Mouse (Mus musculus): Measurements from ENCODE around the gene Ccdc106. TPM values are rescaled to one million over a fixed set of nuclear protein-coding genes. Genes with fewer than 3 reads are reported as not detected.
A peak's percentile ranks its signal among the peaks of the same experiment; 100 is the strongest.

Ccdc106 gene
- polyA plus RNA-seq, 1 experiment: 0.34 TPM

DNA sequence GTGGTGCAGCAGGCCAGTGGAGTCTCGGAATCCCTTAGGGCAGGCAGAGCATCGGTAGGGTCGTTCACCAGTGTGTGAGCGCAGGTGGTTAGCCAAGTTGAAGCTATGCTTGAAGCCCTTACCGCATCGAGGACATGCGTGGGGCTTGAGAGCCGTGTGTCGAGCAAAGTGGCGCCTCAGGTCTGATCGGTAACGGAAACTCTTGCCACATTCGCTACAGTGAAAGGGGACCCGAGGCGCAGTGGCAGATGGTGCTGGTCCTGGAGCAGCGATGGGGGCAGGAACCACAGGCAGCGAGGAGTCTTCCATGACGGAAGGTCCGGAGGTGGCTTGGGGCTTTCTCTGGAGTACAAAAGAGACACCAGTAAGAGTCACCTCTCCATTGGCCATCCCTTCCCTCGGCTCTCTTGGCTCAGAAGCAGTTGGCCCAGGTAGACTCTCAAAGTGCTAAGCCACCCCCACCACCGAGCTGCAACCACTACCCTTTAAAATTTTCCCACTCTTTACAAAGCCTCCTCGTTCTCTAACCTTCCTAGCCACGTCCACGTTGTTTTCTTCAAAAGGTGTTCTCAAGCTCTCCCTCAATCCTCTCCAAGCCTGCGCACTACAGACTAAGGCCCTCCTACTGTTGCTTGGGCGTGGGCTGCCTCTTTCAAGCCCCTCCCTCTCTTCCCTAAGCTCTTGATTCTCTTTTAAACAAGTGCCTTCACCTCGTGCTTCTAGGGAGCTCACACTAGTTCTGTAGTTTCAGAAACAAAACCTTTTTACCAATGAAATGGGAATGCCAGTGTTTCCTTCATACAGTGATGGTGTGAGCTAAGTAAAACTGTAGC lies 7.5 kb upstream of the Ccdc106 start:
- peaks cover 11% of the 10 kb centered on the region for H3K79me2 ChIP-seq (ENCODE audit: control insufficient read depth, insufficient read depth)
- no peak overlapping the region for H3ac ChIP-seq (ENCODE audit: control insufficient read depth, insufficient read length, low read depth)
- no peaks in the 10 kb centered on the region for H3K27me3 ChIP-seq (ENCODE audit: control insufficient read depth, insufficient read depth, insufficient read length)
- peaks cover 43% of the 10 kb centered on the region for H3K36me3 ChIP-seq (ENCODE audit: control insufficient read depth, insufficient read depth)
- no peak overlapping the region for H3K4me3 ChIP-seq (ENCODE audit: insufficient read depth, poor library complexity, severe bottlenecking)
- no peak for TF ChIP-seq CTCF (IDR thresholded peaks at IDR 0.05; ENCODE audit: control insufficient read depth, insufficient read depth, insufficient read length)
- TF ChIP-seq MYOD1 (IDR thresholded peaks at IDR 0.05; ENCODE audit: control insufficient read depth, insufficient read length, low read depth): no peak
- no peak for TF ChIP-seq MYOG (IDR thresholded peaks at IDR 0.05; ENCODE audit: control insufficient read depth, extremely low read depth, insufficient read length)
- no peak for TF ChIP-seq FOSL1 (IDR thresholded peaks at IDR 0.05; ENCODE audit: insufficient read depth, low read length, poor library complexity, severe bottlenecking)
- TF ChIP-seq MAX (IDR thresholded peaks at IDR 0.05): no peak
- no peak for TF ChIP-seq USF1 (IDR thresholded peaks at IDR 0.05; ENCODE audit: low read depth)
- TF ChIP-seq CEBPB (IDR thresholded peaks at IDR 0.05; ENCODE audit: low read depth): no peak
- peaks cover 4% of the 10 kb centered on the region for H3K79me3 ChIP-seq (ENCODE audit: low read depth)

GRCm38 (mm10) chr7:5014251-5015117 lies 5.9 kb upstream of the Ccdc106 start, which contains the start of the genes Zfp524 and Fiz1:
TSS of gene Zfp524 (plus strand) at chr7:5014415.
TSS of gene Fiz1 (minus strand) at chr7:5014697.
- peaks cover 6% of the 10 kb centered on the region for H3K79me3 ChIP-seq (ENCODE audit: low read depth)
- peak within 1 kb of the TSS; percentile 98 for H3ac ChIP-seq (ENCODE audit: control insufficient read depth, insufficient read length, low read depth)
- H3K79me2 ChIP-seq (ENCODE audit: control insufficient read depth, insufficient read depth): peaks cover 18% of the 10 kb centered on the region
- peak within 1 kb of the TSS; percentile 68 for H3K4me3 ChIP-seq (ENCODE audit: insufficient read depth, poor library complexity, severe bottlenecking)
- H3K27me3 ChIP-seq (ENCODE audit: control insufficient read depth, insufficient read depth, insufficient read length): no peaks in the 10 kb centered on the region
- peaks cover 33% of the 10 kb centered on the region for H3K36me3 ChIP-seq (ENCODE audit: control insufficient read depth, insufficient read depth)
- no peak for TF ChIP-seq CEBPB (IDR thresholded peaks at IDR 0.05; ENCODE audit: low read depth)
- no peak for TF ChIP-seq MAX (IDR thresholded peaks at IDR 0.05)
- TF ChIP-seq MYOG (IDR thresholded peaks at IDR 0.05; ENCODE audit: control insufficient read depth, extremely low read depth, insufficient read length): no peak
- no peak for TF ChIP-seq MYOD1 (IDR thresholded peaks at IDR 0.05; ENCODE audit: control insufficient read depth, insufficient read length, low read depth)
- TF ChIP-seq USF1 (IDR thresholded peaks at IDR 0.05; ENCODE audit: low read depth): no peak
- no peak for TF ChIP-seq FOSL1 (IDR thresholded peaks at IDR 0.05; ENCODE audit: insufficient read depth, low read length, poor library complexity, severe bottlenecking)
- TF ChIP-seq CTCF (IDR thresholded peaks at IDR 0.05; ENCODE audit: control insufficient read depth, insufficient read depth, insufficient read length): no peak

GRCm38 (mm10) chr7:5015118-5016001 lies 5.0 kb upstream of the Ccdc106 start, which contains the start of gene Gm44973:
TSS of gene Gm44973 (plus strand) at chr7:5015496.
- Histone ChIP-seq H3K79me3 (ENCODE audit: low read depth) (peaks cover 6% of the 10 kb centered on the region), H3K4me3 (ENCODE audit: insufficient read depth, poor library complexity, severe bottlenecking) (peak within 1 kb of the TSS; percentile 68), H3K27me3 (ENCODE audit: control insufficient read depth, insufficient read depth, insufficient read length) (no peaks in the 10 kb centered on the region), H3K79me2 (ENCODE audit: control insufficient read depth, insufficient read depth) (peaks cover 18% of the 10 kb centered on the region), H3ac (ENCODE audit: control insufficient read depth, insufficient read length, low read depth) (peak within 1 kb of the TSS; percentile 98), H3K36me3 (ENCODE audit: control insufficient read depth, insufficient read depth) (peaks cover 29% of the 10 kb centered on the region)
- no peak for TF ChIP-seq MYOG (IDR thresholded peaks at IDR 0.05; ENCODE audit: control insufficient read depth, extremely low read depth, insufficient read length)
- no peak for TF ChIP-seq CEBPB (IDR thresholded peaks at IDR 0.05; ENCODE audit: low read depth)
- peak; percentile 28 for TF ChIP-seq MAX (IDR thresholded peaks at IDR 0.05)
- TF ChIP-seq FOSL1 (IDR thresholded peaks at IDR 0.05; ENCODE audit: insufficient read depth, low read length, poor library complexity, severe bottlenecking): no peak
- no peak for TF ChIP-seq CTCF (IDR thresholded peaks at IDR 0.05; ENCODE audit: control insufficient read depth, insufficient read depth, insufficient read length)
- TF ChIP-seq MYOD1 (IDR thresholded peaks at IDR 0.05; ENCODE audit: control insufficient read depth, insufficient read length, low read depth): no peak
- no peak for TF ChIP-seq USF1 (IDR thresholded peaks at IDR 0.05; ENCODE audit: low read depth)

GRCm38 (mm10) chr7:5016057-5016456 lies 4.3 kb upstream of the Ccdc106 start:
- peaks cover 24% of the 10 kb centered on the region for H3K36me3 ChIP-seq (ENCODE audit: control insufficient read depth, insufficient read depth)
- peak overlapping the region; percentile 68 for H3K4me3 ChIP-seq (ENCODE audit: insufficient read depth, poor library complexity, severe bottlenecking)
- no peaks in the 10 kb centered on the region for H3K27me3 ChIP-seq (ENCODE audit: control insufficient read depth, insufficient read depth, insufficient read length)
- TF ChIP-seq MYOG (IDR thresholded peaks at IDR 0.05; ENCODE audit: control insufficient read depth, extremely low read depth, insufficient read length) (no peak), CTCF (IDR thresholded peaks at IDR 0.05; ENCODE audit: control insufficient read depth, insufficient read depth, insufficient read length) (no peak)
- peak overlapping the region; percentile 35 for H3ac ChIP-seq (ENCODE audit: control insufficient read depth, insufficient read length, low read depth)
- H3K79me2 ChIP-seq (ENCODE audit: control insufficient read depth, insufficient read depth): peaks cover 24% of the 10 kb centered on the region
- H3K79me3 ChIP-seq (ENCODE audit: low read depth): peaks cover 10% of the 10 kb centered on the region

DNA sequence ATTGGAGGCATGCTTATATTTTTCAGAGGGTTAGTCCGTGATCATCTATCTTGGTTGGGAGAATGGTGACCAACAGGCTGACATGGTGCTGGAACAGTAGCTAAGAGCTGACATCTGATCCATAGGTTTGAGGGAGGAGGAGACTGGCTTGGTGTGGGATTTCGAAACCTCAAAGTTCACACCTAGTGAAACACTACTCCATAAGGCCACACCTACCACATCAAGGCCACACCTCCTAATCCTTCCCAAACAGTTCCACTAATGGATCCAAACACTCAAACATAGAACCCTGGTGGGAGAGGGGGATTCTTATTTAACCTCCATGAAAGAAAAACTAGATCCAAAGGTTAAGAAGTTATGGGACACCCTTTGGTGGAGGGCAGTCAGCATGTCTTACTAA lies 3.4 kb upstream of the Ccdc106 start:
- Histone ChIP-seq H3ac (ENCODE audit: control insufficient read depth, insufficient read length, low read depth) (no peak overlapping the region), H3K79me2 (ENCODE audit: control insufficient read depth, insufficient read depth) (peaks cover 33% of the 10 kb centered on the region)
- TF ChIP-seq MYOD1 (IDR thresholded peaks at IDR 0.05; ENCODE audit: control insufficient read depth, insufficient read length, low read depth) (no peak), CEBPB (IDR thresholded peaks at IDR 0.05; ENCODE audit: low read depth) (no peak), CTCF (IDR thresholded peaks at IDR 0.05; ENCODE audit: control insufficient read depth, insufficient read depth, insufficient read length) (no peak), USF1 (IDR thresholded peaks at IDR 0.05; ENCODE audit: low read depth) (no peak), MAX (IDR thresholded peaks at IDR 0.05) (no peak), MYOG (IDR thresholded peaks at IDR 0.05; ENCODE audit: control insufficient read depth, extremely low read depth, insufficient read length) (no peak), FOSL1 (IDR thresholded peaks at IDR 0.05; ENCODE audit: insufficient read depth, low read length, poor library complexity, severe bottlenecking) (no peak)

More for the DNA sequence above, 3.4 kb upstream of the Ccdc106 start:
- no peaks in the 10 kb centered on the region for H3K27me3 ChIP-seq (ENCODE audit: control insufficient read depth, insufficient read depth, insufficient read length)
- no peak overlapping the region for H3K4me3 ChIP-seq (ENCODE audit: insufficient read depth, poor library complexity, severe bottlenecking)
- H3K79me3 ChIP-seq (ENCODE audit: low read depth): peaks cover 18% of the 10 kb centered on the region
- peaks cover 20% of the 10 kb centered on the region for H3K36me3 ChIP-seq (ENCODE audit: control insufficient read depth, insufficient read depth)
